Mouse (Mus musculus): ENCODE measurements around the gene Pcgf1. TPM values are rescaled to one million over a fixed set of nuclear protein-coding genes. Genes with fewer than 3 reads are reported as not detected.

Gene Pcgf1
- total RNA-seq, 2 experiments from 2014 or later, result 7.2 to 10.2 TPM

- no peak for DNase-seq
These were observed 49.8 kb downstream of the Pcgf1 start for GRCm38 (mm10) chr6:83127419-83127818.

Small RNA genes within 50 kb of the gene (microRNA-seq; reads per million reads assigned to microRNA genes)
- 0 reads per million in 2 experiments for gene Mir3470a
- gene Mir7040, result 0 to 0.61 reads per million in 2 experiments

Other genes with a start within 250 kb of the Pcgf1 start
- gene Sema4f, start 138.1 kb upstream of the Pcgf1 start, total RNA-seq (2021), result under 1 TPM in 1 of 2 experiments, not detected in 1; 0.14 TPM
- gene M1ap, start 131.0 kb upstream of the Pcgf1 start, total RNA-seq (2021), result under 1 TPM; 0.52 to 0.81 TPM
- 1 to 10 TPM; 5.3 to 6.1 TPM for gene Dok1, start 44.4 kb upstream of the Pcgf1 start, total RNA-seq (2021)
- gene Loxl3, start 43.7 kb upstream of the Pcgf1 start, total RNA-seq (2021), result 1 to 10 TPM; 4.7 to 6.0 TPM
- gene Aup1, start 23.3 kb upstream of the Pcgf1 start, total RNA-seq (2021), result 10 to 100 TPM; 84.1 to 88.4 TPM
- 10 to 100 TPM; 42.6 to 43.5 TPM for gene Htra2, start 22.6 kb upstream of the Pcgf1 start, total RNA-seq (2021)
- gene Dqx1, start 20.0 kb upstream of the Pcgf1 start, total RNA-seq (2021), result under 1 TPM; 0.59 to 0.62 TPM
- gene Tlx2, start 7.6 kb upstream of the Pcgf1 start, total RNA-seq (2021), result under 1 TPM in 1 of 2 experiments, not detected in 1; 0.20 TPM
- under 1 TPM in 1 of 2 experiments, not detected in 1; 0.88 TPM for gene Lbx2, start 8.5 kb downstream of the Pcgf1 start, total RNA-seq (2021)
- gene Ccdc142, start 23.7 kb downstream of the Pcgf1 start, total RNA-seq (2021), result 1 to 10 TPM; 2.4 to 3.0 TPM
- 1 to 10 TPM; 1.7 to 1.8 TPM for gene Gm42688, start 23.7 kb downstream of the Pcgf1 start, total RNA-seq (2021)
- 100 to 1,000 TPM; 105 to 120 TPM for gene Mrpl53, start 31.2 kb downstream of the Pcgf1 start, total RNA-seq (2021)
- gene Mogs, start 37.6 kb downstream of the Pcgf1 start, total RNA-seq (2021), result 10 to 100 TPM; 11.3 to 12.3 TPM
- gene Wbp1, start 43.7 kb downstream of the Pcgf1 start, total RNA-seq (2021), result 10 to 100 TPM; 80.4 to 86.8 TPM
- 10 to 100 TPM; 14.9 to 17.4 TPM for gene Ino80b, start 47.6 kb downstream of the Pcgf1 start, total RNA-seq (2021)
- 10 to 100 TPM; 11.7 to 13.1 TPM for gene Rtkn, start 57.6 kb downstream of the Pcgf1 start, total RNA-seq (2021)
- gene Wdr54, start 78.5 kb downstream of the Pcgf1 start, total RNA-seq (2021), result 1 to 10 TPM; 1.6 to 1.8 TPM
- gene 1700003E16Rik, start 78.5 kb downstream of the Pcgf1 start, total RNA-seq (2021), result under 1 TPM in 1 of 2 experiments, not detected in 1; 0.14 TPM
- gene Dctn1, start 88.1 kb downstream of the Pcgf1 start, total RNA-seq (2021), result 100 to 1,000 TPM; 122 to 123 TPM
- gene Slc4a5, start 142.0 kb downstream of the Pcgf1 start, total RNA-seq (2021), result under 1 TPM in 1 of 2 experiments, not detected in 1; 0.12 TPM
- 10 to 100 TPM; 10.7 to 15.0 TPM for gene Mthfd2, start 248.0 kb downstream of the Pcgf1 start, total RNA-seq (2021)
- gene Mob1a, start 248.1 kb downstream of the Pcgf1 start, total RNA-seq (2021), result 10 to 100 TPM; 32.2 to 34.3 TPM

Measured in heart, postnatal 4 days (tissue).